Mouse (Mus musculus) liver, embryonic 15.5 days (tissue): ENCODE results near the gene Ppp1r12a. TPM values are rescaled to one million over a fixed set of nuclear protein-coding genes. Genes with fewer than 3 reads are reported as not detected.

Experiments used
- polyA plus RNA-seq: library from polyadenylated mRNA; unstranded; fragments of >200 nt; fragmentation: Nextera tagmentation; extraction: Ambion mirVana; gene quantifications from 2 replicates; pipeline ENCODE4 v1.2.1, GENCODE M21; 2015

Gene Ppp1r12a
- polyA plus RNA-seq, 1 experiment from 2014 or later: 30.4 TPM

Other genes starting within 250 kb of the Ppp1r12a start
- 4.1 and 4.5 TPM in 2 replicates for gene Pawr, start 169.9 kb downstream of the Ppp1r12a start, polyA plus RNA-seq